Mouse (Mus musculus) heart, adult 2 months (tissue): ENCODE measurements at regions not wholly inside any gene's neighbourhood (a gene's known extent, or its start where the extent isn't known, plus 50 kb on each side); places are given as distances from the start of the nearest gene placed in this dataset.
A peak's percentile ranks its signal among the peaks of the same experiment; 100 is the strongest.

ENCODE experiments used
- DNase-seq, 2 experiments: peaks; one replicate each; pipeline ENCODE4 v3.0.0; 2021
- H3K27ac ChIP-seq: fragments of 200-600 bp; 2 replicates; pipeline ENCODE4 v1.8.1; 2022
- H3K27me3 ChIP-seq: fragments of 200-500 bp; 2 replicates; pipeline ENCODE4 v1.6.1; 2012; ENCODE audit warnings: mild to moderate bottlenecking, low read length, inconsistent platforms, mixed read lengths; ENCODE audit not compliant: control insufficient read depth, insufficient read depth
- H3K36me3 ChIP-seq: fragments of 200-500 bp; 2 replicates; pipeline ENCODE4 v1.6.1; 2012; ENCODE audit warnings: low read length, inconsistent platforms; ENCODE audit not compliant: control insufficient read depth, insufficient read depth
- H3K4me1 ChIP-seq: fragments of 200-500 bp; 2 replicates; pipeline ENCODE4 v1.6.1; 2011; ENCODE audit warnings: low read length; ENCODE audit not compliant: control insufficient read depth, insufficient read depth
- H3K4me3 ChIP-seq: fragments of 200-600 bp; 2 replicates; pipeline ENCODE4 v1.8.1; 2022
- H3K79me2 ChIP-seq: fragments of 200-500 bp; replicated peaks from 2 replicates; pipeline ENCODE4 v1.6.1; 2012; ENCODE audit warnings: mild to moderate bottlenecking, inconsistent platforms, low read length, moderate library complexity, mixed read lengths; ENCODE audit not compliant: control insufficient read depth, insufficient read depth
- H3K9ac ChIP-seq: fragments of 200-500 bp; 2 replicates; pipeline ENCODE4 v1.6.1; 2012; ENCODE audit warnings: low read depth, mild to moderate bottlenecking, control low read depth, inconsistent platforms, low read length, mixed read lengths
- CTCF ChIP-seq: fragments of 200-600 bp; IDR thresholded peaks from 2 replicates; pipeline ENCODE4 v1.8.1; 2022; ENCODE audit warnings: antibody characterized with exemption, mild to moderate bottlenecking, moderate library complexity
- EP300 ChIP-seq: fragments of 200-500 bp; IDR thresholded peaks from 2 replicates; pipeline ENCODE4 v1.6.1; 2011; ENCODE audit warnings: low read depth, low read length, control low read depth; ENCODE audit not compliant: insufficient read depth
- POLR2A ChIP-seq: fragments of 200-500 bp; IDR thresholded peaks from 2 replicates; pipeline ENCODE4 v1.6.1; 2011; ENCODE audit warnings: mild to moderate bottlenecking, low read depth, low read length, control low read depth; ENCODE audit not compliant: insufficient read depth
- WGBS: fragments of 180-500 bp; shearing (Covaris S2); methylation state at CpG from one replicate; pipeline ENCODE4 v1.1.7; 2018; 5-methylcytosine and 5-hydroxymethylcytosine counted together
- intact Hi-C: fragments of 180-260 bp; cut with DNase I; formaldehyde crosslinking; loops from one replicate; pipeline ENCODE4 v1.15.1; 2025

- H3K9ac ChIP-seq: no peak overlapping the region
- TF ChIP-seq EP300 (no peak), POLR2A (no peak), CTCF (no peak)
- no peak for DNase-seq
- H3K79me2 ChIP-seq: no peaks in the 10 kb centered on the region
- H3K27ac ChIP-seq: no peak overlapping the region
- H3K36me3 ChIP-seq: peaks cover 5% of the 10 kb centered on the region
- no peaks in the 10 kb centered on the region for H3K27me3 ChIP-seq
- 45% methylated on average over 1 of the region's 1 CpGs for WGBS
- no peak overlapping the region for H3K4me3 ChIP-seq
- intact Hi-C loops: no loop called here
- peaks cover 12% of the 10 kb centered on the region for H3K4me1 ChIP-seq
These were observed 101.8 kb downstream of the Kctd12 start for GRCm38 (mm10) chr14:102880658-102881083.

- intact Hi-C loops: no loop called here
- WGBS: 92% methylated on average over 6 of the region's 6 CpGs
- DNase-seq: no peak
These were observed 103.9 kb downstream of the Kctd12 start for GRCm38 (mm10) chr14:102878572-102878971.

GRCm38 (mm10) chr14:102868160-102868559 is 114.3 kb downstream of the Kctd12 start:
- Histone ChIP-seq H3K79me2 (no peaks in the 10 kb centered on the region), H3K36me3 (no peaks in the 10 kb centered on the region), H3K27ac (no peak overlapping the region), H3K4me3 (no peak overlapping the region), H3K27me3 (no peaks in the 10 kb centered on the region), H3K9ac (no peak overlapping the region), H3K4me1 (no peaks in the 10 kb centered on the region)
- TF ChIP-seq CTCF (no peak), EP300 (no peak), POLR2A (no peak)
- DNase-seq: no peak
- intact Hi-C loops: no loop called here
- 76% methylated on average over 1 of the region's 1 CpGs for WGBS

More at GRCm38 (mm10) chr14:102878572-102878971, 103.9 kb downstream of the Kctd12 start:
- H3K79me2 ChIP-seq: no peaks in the 10 kb centered on the region
- H3K36me3 ChIP-seq: peaks cover 5% of the 10 kb centered on the region
- no peak overlapping the region for H3K27ac ChIP-seq
- H3K4me1 ChIP-seq: peaks cover 9% of the 10 kb centered on the region
- no peak overlapping the region for H3K4me3 ChIP-seq
- TF ChIP-seq CTCF (no peak), POLR2A (no peak), EP300 (no peak)
- no peak overlapping the region for H3K9ac ChIP-seq
- H3K27me3 ChIP-seq: no peaks in the 10 kb centered on the region

- Histone ChIP-seq H3K36me3 (no peaks in the 10 kb centered on the region), H3K27ac (no peak overlapping the region), H3K4me3 (no peak overlapping the region), H3K79me2 (no peaks in the 10 kb centered on the region), H3K4me1 (no peaks in the 10 kb centered on the region), H3K27me3 (no peaks in the 10 kb centered on the region), H3K9ac (no peak overlapping the region)
- TF ChIP-seq POLR2A (no peak), CTCF (no peak), EP300 (no peak)
- DNase-seq: no peak
- intact Hi-C loops: no loop called here
- WGBS: 85% methylated on average over 2 of the region's 2 CpGs
These were observed 114.7 kb downstream of the Kctd12 start for GRCm38 (mm10) chr14:102867697-102868096.

GRCm38 (mm10) chr14:102866511-102866910 is 115.9 kb downstream of the Kctd12 start:
- no peak overlapping the region for H3K27ac ChIP-seq
- H3K9ac ChIP-seq: no peak overlapping the region
- intact Hi-C loops: no loop called here
- H3K27me3 ChIP-seq: no peaks in the 10 kb centered on the region
- H3K4me3 ChIP-seq: no peak overlapping the region
- no peak for DNase-seq
- H3K4me1 ChIP-seq: no peaks in the 10 kb centered on the region
- TF ChIP-seq POLR2A (no peak), CTCF (no peak), EP300 (no peak)
- WGBS: 67% methylated on average over 1 of the region's 1 CpGs
- H3K79me2 ChIP-seq: no peaks in the 10 kb centered on the region
- no peaks in the 10 kb centered on the region for H3K36me3 ChIP-seq

GRCm38 (mm10) chr14:102861694-102862093 is 120.7 kb downstream of the Kctd12 start:
- no peaks in the 10 kb centered on the region for H3K27me3 ChIP-seq
- TF ChIP-seq EP300 (no peak), CTCF (peak; percentile 20)
- WGBS: 89% methylated on average over 1 of the region's 1 CpGs

More at GRCm38 (mm10) chr14:102861694-102862093, 120.7 kb downstream of the Kctd12 start:
- no peaks in the 10 kb centered on the region for H3K79me2 ChIP-seq
- no peaks in the 10 kb centered on the region for H3K4me1 ChIP-seq
- no peaks in the 10 kb centered on the region for H3K36me3 ChIP-seq
- DNase-seq: no peak
- H3K4me3 ChIP-seq: no peak overlapping the region
- H3K9ac ChIP-seq: no peak overlapping the region
- intact Hi-C loops: no loop called here
- H3K27ac ChIP-seq: no peak overlapping the region
